Mouse (Mus musculus) B cell, adult 2 months (primary cell): ENCODE results near the gene Olfr71.
A peak's percentile ranks its signal among the peaks of the same experiment; 100 is the strongest.

Experiments
- DNase-seq, 2 experiments: peaks; one replicate each; pipeline ENCODE4 v3.0.0; 2022

The Olfr71 gene

DNA sequence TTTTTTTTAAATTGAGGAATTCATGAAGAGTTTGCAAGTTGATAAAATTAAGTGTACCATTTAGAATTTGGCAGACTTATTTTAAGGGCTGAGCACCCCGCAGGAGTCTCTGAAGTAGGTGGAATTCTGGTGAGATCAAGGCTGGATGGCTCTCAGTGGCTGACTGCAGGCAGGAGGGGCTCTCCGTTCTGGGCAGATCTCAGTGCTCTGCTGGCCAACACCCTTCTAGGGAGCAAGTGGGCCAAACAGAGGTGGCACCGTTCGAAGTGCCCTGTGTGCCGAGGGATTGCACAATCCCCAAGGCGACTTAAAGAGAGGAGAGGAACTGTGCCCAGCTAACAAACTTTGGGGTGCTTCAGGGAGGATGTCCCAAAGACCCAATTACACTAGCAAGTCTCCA, at the start of gene Olfr71:
TSS of gene Olfr71 (minus strand) at position 387 of the 400 bp plus-strand sequence.
- DNase-seq: no peak

DNA sequence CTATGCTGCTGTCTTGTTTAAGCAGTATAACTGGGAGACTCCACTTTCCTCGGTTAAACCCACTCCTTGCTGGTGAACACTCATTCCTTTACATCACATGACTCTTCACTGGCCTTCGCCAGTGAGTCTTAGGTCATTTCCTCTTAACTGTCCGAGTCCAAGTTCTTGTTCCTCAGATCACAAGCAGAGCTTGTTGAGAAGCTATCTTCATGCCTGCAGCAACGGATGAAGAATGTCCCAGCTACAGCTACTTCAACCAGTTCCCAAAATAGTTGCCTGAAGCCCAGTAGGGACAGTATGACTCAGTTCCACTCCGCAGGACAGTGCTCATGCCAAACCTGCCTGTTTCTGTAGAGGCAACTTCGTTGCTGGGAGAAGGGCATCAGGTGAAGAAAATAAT, 47.2 kb upstream of the Olfr71 start:
- no peak for DNase-seq

DNA sequence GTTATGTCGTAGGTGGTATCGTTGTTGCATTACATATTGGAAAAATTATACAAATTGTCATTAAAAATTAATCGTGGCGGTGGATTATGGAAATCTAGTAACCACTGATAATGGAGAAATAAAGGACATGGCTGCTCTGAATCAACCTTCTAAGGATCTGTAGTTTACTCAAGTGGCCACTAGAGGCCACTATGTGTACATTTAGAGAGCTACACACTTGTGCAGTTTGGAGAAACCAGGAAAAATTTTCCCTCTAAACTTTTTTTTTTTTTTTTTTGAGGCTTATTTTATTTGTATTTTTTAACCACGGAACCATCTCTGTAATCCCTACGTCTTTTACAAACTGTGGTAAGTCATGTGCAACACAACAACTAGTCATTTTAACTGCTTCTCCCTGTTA, 35.1 kb upstream of the Olfr71 start:
- no peak for DNase-seq

DNA sequence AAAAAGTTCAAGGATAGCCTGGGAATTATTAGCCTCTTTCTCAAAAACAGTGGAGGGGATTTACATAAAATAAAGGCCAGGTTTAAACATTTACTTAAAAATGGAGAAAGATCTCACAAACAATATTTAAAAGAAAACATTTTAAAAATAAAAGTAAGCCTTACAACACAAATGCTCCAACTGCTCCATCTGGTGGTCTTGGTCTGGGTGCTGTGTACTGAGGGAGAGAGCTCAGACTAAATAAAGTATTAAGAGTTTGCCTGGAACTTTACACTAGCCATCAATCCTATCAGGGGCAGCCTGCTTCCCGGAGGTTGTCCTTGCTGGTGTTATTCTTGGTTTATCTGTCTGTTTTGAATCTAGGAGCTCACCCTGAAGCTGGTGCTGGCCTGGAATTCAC, 33.0 kb upstream of the Olfr71 start:
- DNase-seq: no peak

DNA sequence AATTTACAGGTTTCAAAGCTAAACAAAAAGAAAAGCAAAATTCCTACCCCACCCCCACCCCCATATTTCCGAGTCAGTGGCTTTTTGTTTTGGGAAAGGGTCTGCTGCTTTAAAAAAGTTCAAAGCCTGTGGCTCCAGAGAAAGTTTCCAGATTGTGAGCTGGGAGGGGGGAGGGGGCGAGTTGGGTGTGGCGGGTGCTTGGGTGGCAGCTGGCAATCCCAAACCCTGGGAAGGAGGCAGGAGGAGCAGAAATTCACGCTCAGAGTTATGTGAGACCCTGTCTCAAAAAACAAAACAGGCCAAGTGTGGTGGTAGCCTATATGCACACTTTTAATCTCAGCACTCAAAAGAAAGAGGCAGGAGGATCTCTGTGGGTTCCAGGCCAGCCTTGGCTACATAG, 32.6 kb upstream of the Olfr71 start:
- no peak for DNase-seq

DNA sequence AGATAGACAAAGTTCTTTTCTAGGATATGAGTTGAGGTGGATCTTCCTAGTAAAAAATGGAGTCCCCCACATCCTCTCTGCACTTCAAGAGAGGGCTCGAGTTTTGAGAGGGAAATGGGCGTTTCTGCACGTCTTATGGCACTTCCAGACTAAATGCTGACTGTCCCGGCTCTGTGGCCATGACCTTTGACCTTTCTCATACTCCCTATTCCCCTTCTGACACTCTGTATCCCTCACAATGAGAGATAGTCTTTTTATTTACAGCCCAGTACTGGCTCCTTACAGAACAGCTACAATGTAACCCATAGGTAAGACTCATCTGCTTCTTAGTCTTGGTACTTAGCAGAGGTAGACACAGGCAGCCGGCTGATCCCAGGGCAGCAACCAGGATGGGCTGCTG, 31.5 kb upstream of the Olfr71 start:
- DNase-seq: no peak

DNA sequence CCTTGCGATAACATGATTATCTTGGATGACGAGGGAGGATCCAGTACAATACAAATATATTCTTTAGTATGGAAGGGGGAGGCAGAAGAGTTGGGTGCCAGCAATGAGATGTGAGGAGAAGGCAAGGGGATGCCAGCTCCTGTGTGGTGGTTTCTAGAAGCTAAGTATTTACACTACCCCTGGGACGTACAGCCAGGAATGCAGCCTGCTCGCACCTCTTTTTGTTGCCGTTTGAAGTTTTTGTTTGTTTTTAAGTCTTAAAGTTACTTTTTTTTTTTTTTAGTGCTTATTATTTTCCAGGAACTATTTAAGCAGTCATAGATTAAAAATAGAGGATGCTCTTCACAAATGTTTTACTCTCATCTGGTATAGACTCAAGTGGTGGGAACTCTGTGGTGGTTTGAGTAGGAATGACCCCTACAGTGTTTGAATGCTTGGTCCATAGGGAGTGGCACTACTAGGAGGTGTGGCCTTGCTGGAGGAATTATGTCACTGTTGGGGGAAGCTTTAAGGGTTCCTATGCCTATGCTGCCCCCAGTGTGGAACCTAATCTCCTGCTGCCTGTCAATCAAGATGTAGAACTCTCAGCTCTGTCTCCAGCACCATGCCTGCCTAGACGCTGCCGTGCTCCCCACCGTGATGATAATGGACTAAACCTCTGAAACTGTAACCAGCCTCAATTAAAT, 29.1 kb upstream of the Olfr71 start:
- no peak for DNase-seq

DNA sequence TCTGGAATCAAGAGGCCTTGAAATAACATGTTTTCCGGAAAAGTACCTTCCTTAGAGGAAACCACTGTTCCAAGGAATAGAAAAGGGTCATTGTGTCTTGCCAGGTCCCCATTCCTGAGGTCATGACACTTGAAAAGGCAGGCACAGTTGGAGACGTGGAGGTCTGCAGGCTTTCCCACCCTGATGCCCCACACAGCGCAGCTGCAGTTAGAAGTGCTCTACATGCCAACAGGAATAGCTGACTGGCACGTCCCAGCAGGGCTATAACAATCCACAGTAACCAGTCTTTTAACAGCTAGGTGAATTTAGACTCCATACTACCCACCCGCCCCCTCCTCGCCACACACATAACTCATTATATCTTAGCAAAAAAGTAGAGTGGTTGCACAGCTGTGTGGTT, 27.1 kb upstream of the Olfr71 start:
- no peak for DNase-seq

DNA sequence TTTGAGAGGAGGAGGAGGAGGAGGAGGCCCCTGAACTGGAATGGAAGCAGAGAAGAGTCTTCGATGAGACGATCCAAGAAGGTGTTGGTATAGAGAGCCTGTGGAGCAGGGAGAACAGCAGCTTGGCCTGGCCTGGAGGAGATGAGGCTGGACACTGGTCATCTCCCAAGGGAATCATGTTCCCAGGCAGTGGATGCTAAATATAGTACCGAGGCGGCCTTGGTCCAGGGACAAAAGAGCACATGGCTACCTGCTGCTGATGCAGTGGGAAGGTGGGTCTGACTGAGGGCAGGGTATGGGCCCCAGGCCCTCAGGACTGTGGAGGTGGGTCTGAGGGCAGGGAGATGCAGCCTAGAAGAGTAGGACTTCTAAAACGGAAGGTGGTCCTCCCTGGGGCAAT, 23.1 kb upstream of the Olfr71 start:
- no peak for DNase-seq

DNA sequence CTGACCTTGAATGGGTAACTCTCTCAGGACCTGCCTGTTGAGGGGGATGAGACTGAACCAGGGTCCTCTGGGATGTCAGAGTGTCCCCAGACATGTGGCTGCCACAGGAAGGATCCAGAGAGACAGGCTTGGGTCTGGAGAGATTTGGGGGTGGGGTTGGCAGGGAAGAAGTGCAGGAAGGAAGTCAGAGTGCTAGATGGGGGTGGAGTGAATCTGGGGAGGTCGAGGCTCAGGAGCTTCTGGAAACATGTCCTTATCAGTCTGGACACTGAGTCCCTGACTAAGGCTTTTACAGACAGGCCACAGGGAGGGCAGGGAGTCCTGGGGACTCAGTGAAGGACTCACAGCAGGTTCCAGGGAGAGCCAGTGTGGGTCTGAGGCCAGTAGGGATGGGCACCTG, 22.1 kb upstream of the Olfr71 start:
- no peak for DNase-seq

DNA sequence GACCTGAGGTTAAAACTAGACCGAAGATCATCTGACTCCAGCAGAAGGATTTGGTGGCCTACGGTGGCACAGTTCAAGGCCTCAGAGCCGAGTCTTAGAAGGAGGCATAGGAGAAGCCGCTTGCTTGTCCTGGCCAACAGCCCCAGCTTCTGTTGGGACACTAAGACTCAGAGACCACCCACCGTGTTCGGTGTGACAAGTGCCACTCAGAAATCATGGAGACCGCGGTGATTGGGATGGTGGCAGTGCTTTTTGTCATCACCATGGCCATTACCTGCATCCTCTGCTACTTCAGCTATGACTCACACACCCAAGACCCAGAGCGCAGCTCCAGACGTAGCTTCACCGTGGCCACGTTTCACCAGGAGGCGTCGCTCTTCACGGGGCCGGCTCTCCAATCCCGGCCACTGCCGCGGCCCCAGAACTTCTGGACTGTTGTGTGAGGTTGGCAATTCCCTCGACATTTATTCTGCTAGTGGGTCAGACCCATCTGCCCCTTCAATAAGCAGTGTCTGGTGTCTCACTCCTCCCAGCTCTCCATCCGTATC, 20.8 kb upstream of the Olfr71 start:
- no peak for DNase-seq

DNA sequence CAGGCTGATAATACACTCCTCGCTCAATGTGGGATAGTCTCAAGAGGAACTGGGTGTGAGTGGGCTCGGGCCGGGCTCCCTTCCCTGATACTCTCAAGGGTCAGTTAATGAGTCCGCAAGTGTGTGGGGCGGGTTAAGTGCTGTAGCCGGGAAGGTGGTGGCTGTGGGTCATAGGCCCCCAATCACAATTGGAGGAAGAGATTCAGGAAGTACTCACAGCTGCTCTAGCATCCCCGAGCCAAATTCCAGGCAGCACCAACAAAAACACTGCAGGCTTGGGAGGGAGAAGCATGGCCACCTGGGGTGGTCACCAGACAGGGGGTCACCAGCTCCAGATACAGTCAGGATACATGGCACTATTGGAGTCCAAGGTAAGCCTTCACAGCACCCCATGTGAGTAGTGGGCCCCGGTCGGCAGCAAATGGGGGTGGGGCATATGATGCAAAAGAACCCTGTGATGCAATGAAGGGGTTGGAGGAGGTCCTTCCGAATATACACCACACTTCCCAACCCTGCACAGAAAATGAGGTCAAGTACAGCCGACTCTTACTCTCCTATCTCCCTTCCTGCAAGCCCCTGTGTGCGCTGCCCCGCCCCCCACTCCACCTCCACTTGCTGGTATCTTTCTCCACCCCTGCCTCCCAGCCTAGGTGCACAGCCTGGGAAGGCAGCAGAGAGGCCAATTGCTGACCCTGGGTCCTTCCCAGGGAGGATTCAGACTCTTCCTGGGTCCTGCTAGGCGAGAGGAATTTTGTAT, 19.9 kb upstream of the Olfr71 start, which contains the start of gene Spaar:
TSS of gene Spaar (plus strand) at position 241 of the 757 bp plus-strand sequence.
- DNase-seq: no peak

DNA sequence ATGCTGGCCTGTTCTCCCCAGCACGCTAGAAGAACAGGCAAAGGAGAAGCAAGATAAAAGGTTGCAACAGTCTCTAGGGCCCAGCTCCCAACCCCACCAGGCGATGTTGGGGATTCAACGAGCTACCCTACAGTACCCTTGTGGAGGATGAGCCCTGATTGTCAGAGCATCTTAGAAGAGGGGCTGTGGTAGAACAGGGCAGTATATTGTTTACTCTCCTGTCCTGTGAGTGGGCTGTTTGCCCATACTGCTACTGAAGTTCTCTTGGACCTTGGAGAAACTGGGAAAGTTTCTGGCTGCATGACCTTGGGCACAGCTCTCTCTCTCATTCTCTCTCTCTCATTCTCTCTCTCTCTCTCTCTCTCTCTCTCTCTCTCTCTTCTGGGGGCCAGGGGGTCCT, 19.1 kb upstream of the Olfr71 start:
- no peak for DNase-seq

DNA sequence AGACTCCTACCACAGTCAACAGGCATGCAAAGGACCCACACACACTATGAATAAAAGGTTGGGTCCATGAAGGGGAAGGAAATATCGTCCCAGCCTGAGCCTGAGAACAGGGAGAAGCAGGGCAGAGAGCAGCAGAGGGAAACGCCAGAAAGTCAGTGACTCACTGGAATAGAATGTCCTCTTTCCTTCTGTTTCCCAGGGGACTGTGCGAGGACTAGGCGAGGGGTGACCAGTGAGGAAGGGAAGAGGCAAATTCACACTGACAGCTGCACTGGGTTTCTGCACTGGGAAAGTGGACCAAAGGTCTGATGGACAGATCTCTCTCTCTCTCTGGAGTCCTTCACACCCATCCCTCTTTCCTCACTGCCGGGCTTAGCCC, 18.5 kb upstream of the Olfr71 start:
- no peak for DNase-seq

DNA sequence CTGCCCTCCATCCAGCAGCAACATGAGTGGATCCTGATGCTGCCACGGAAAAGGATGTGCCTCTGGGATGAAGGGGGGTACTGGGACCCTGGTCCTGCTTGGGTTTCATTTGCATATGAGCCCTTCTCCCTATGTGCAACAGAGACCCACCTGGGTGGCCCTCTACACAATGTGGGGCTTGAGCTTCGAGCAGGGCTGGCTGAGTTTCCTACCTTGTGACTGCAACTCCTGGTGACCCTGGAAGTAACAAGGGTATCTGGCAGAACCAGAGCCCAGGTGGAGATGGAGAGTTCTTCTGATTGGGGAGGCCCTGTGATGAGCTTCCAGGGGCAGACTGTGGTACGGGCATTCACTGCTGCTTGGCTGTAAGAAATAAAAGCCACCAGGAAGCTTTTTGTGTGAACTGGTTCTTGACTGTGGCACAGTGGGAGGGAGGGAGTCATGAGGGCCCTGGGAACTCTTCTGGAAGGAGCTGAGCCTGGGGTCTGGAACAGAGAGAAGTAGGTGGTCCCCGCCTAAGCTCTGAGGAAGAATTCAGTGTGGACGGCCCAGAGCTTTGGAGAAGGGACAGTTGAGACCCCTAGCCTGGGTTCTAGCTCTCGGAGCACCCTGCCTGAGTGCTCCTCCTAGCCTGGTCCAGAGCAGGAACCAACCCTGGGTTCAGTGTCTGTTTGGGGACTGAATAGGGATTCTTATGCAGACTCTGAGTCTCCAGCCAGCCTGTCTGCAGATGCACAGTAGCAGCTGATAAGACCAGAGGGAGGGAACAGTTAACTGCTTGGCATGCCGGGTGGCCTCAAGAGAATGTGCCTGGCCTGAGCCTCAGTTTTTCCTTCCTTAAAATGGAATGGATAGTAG, 17.9 kb upstream of the Olfr71 start:
- no peak for DNase-seq

DNA sequence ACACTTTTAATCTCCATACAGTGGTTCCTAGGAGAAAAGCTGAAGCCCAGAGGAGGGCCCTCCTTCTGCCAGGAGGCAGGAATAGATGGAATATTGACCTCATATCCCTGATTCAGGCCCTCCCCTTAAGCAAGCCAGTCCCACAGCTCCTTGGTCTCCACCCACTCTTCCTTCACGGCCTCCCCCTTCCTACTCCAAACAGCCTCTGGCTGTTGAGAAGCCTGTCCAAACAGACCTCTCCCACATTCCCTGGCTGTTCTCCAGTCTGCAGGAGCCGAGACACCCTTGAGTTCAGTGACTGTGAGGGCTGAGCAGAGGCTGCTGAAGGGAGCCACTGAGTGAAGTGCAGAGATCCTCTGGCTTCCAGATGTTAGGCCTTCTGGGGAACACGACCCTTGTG, 16.9 kb upstream of the Olfr71 start, which contains the start of gene Hrct1:
TSS of gene Hrct1 (plus strand) at position 194 of the 400 bp plus-strand sequence.
- DNase-seq: no peak

DNA sequence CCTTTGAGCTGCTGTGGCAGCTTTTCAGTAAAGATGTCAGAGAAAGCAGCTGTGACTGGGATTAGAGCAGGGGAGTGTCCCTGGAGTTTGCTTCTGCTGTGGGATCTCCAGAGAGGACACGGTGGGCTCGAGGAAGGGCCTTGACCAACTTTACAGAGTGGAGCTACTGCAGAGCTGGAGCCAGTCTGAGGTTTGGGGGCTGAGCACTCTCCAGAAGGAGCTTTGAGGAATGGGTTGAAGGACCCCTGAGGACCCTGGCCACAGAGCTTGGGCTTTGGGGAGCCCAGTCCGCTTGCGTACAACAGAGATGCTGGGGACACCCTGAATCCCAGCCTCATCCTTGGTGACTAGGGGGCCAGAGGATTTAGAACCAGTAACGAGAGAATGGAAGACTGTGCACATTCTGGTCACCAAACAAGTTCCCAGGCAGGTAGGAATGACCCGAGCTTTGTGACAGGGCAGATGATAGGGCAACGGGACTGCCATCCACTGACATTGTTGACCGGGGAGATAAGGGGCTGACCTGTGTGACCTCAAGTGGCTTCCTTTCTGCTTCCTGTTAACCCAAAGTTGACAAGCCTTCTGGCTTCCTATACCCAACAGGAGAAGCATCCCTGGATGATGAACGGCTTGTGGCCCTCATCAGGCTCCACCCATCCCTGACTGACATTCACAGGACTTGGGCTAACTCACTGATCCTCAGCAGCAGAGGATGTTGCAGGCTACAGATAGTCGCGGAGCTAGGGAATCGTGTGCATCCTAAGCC, 16.4 kb upstream of the Olfr71 start:
- no peak for DNase-seq

DNA sequence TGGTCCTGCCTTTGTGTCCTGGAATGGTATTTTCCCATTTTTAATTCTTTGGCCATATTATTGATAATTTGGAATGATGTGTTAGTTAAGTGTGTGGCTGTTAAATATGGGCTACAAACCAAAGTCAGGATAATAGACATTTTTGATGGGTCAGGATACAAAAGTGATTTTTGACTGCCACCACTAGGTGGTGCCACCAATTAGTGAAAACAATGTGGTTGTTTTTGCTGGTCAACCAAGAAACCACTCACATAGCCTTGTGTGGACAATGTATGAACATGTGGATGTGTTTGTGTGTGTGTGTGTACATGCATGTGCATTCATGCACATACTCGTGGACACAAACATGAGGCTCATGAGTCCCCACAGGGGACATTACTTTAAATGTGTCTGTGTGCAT, 14.7 kb upstream of the Olfr71 start:
- peak; percentile 32 to 34 for DNase-seq

DNA sequence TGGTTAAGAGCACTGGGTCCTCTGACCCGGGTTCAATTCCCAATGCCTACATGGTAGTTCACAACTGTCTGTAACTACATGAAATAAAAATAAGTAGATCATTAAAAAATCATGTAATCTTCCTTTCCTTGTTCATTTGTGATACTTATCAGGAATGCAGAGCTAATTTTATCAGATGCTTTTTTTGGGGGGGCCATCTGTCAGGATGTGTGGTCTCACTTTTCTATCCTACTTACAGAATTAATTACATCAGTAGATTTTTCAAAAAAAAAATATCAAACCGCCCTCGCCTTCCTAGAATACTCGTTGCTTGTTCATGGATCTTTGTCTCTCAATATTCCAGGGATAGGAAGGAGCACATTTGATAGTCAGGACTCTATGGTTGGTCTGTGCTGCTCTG, 12.1 kb upstream of the Olfr71 start:
- no peak for DNase-seq

DNA sequence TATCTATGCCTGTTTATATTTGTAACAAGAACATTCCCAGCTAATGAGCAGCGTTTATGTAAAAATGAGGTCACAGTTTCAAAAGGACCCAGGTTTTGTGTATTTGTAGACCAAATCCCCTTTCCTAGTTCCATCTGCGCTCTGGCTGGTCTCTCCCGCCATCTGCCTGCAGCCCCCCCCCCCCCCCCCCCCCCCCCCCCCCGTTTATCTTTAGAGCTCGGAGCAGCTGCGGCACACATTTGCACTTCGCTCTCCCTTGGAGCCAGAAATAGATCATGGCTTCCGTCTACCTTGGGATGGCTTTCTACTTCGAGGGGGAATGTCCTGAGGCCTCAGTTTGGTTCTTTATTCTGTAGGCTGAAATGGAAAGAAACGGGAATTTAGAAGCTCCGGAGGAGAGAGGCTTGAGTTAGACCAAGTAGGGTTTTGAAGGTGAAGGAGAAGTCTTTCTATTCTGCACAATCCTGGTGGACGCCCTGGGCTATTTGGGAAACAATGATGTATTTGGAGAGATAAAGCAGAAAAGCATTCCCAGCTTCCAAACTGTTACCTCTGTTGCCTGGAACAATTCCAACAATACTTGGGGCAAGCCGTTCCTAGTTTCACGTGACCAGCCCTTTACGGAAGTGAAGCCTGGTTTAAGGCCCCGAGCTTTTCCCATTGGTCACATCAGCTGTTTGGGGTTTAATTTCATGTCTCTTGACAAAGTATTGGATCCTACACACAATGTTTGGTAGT, 10.6 kb upstream of the Olfr71 start:
- DNase-seq: no peak

DNA sequence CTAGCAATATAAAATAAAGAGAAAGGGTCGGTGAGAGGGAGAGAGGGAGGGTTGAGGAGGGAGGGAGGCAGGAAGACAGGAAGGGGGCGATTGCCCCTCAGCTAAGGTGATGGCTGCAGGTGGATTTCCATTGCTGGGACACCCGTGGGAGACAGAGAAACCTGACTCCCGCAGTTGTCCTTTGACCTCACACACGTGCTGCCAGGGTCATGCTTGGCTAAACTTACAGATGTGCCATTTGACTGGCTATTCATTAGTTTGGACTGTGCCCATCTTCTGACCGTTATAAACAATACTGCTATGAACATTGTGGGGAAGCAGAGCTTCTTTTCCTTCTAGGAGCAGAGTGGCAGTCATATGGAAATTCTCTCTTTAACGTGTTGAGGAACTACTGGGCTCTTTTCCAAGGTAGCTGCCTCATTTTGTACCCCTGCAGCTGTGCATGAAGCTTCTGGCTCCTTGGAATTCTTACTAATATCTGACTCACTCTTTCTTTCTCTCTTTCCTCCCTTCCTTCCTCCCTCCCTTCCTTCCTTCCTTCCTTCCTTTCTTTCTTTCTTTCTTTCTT, 3.7 kb upstream of the Olfr71 start:
- DNase-seq: no peak
